Mouse (Mus musculus): ENCODE measurements around the gene Arrdc5. TPM values are rescaled to one million over a fixed set of nuclear protein-coding genes. Genes with fewer than 3 reads are reported as not detected.

The Arrdc5 gene
- polyA plus RNA-seq, 1 experiment from 2014 or later, result not detected

DNA sequence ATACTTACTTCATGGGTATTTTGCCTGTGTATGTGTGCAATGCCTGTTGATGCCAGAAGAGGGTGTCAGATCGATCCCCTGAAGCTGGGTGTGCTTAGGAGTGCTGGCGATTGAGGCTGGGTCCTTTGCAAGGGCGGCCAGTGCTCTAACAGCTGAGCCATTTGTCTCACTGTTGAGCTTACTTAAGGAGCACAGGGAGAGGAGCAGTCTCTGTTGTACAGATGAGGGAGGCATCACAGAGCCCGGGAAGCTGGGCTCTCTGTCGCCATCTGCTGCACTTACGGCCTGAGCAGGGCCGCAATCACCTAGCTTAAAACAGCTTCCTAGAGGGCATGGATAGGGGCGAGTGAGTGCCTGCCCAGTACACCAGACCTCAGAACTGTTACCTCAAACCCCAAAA is 32.9 kb upstream of the Arrdc5 start:
- Histone ChIP-seq H3K4me3 (ENCODE audit: low read depth, low read length) (no peak overlapping the region), H3K4me2 (ENCODE audit: low read length) (no peak overlapping the region), H3K9ac (ENCODE audit: low read depth, low read length) (no peak overlapping the region), H3K4me1 (ENCODE audit: control insufficient read depth, insufficient read depth, low read length) (peaks cover 28% of the 10 kb centered on the region), H3K27me3 (ENCODE audit: control insufficient read depth, insufficient read depth, low read depth, low read length) (no peaks in the 10 kb centered on the region), H3K9me3 (replicated peaks; ENCODE audit: control insufficient read depth, low read length, poor library complexity, severe bottlenecking) (no peaks in the 10 kb centered on the region), H3K27ac (ENCODE audit: low read length) (no peak overlapping the region), H3K36me3 (ENCODE audit: control insufficient read depth, insufficient read depth, low read length) (no peaks in the 10 kb centered on the region)
- ATAC-seq, result no peak
- WGBS, result 43% methylated on average over 8 of the region's 8 CpGs

DNA sequence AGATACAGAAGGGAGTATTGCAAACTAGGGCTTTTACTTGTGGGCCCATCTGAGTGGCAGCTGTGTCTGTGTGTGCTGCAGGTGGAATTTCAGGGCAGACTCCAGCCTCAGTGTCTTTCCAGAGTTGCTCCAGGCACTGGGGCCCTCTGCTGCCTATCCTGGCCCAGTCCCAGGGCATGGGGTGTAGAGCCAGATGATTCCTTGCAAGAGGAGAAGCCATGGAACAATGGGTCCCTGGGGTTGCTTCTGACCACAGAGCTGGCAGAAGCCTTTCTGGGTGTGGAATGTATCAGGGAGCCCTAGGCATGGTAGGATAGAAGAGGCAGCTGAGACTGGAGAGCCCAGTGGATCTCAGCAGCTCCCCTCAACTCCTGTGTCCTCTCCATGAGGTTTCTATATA is 31.2 kb upstream of the Arrdc5 start:
- Histone ChIP-seq H3K4me2 (ENCODE audit: low read length) (no peak overlapping the region), H3K4me3 (ENCODE audit: low read depth, low read length) (no peak overlapping the region), H3K27ac (ENCODE audit: low read length) (no peak overlapping the region), H3K36me3 (ENCODE audit: control insufficient read depth, insufficient read depth, low read length) (no peaks in the 10 kb centered on the region), H3K4me1 (ENCODE audit: control insufficient read depth, insufficient read depth, low read length) (peaks cover 35% of the 10 kb centered on the region), H3K27me3 (ENCODE audit: control insufficient read depth, insufficient read depth, low read depth, low read length) (no peaks in the 10 kb centered on the region), H3K9ac (ENCODE audit: low read depth, low read length) (no peak overlapping the region), H3K9me3 (replicated peaks; ENCODE audit: control insufficient read depth, low read length, poor library complexity, severe bottlenecking) (no peaks in the 10 kb centered on the region)
- no peak for ATAC-seq

DNA sequence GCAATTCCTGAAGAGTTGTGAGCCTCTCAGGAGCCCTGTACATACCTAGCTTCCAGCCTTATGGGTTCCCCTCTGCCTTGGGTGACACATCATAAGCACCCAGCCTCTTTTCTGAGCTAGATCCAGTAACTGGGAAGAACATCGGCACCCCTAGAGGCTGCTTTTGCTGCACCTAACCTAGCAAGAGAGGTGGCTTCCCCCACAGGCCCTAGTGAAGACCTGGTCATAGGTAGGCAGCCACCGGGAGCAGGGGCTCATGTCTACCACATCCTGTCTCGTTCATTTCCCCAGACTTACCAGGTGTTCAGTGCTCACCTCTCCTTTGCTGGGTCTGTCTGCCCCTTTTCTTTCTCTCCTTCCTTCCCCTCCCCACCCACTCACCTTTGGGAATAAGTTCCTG is 30.3 kb upstream of the Arrdc5 start:
- peak overlapping the region; percentile 14; the same call in 1 of the 2 replicates for H3K9ac ChIP-seq (ENCODE audit: low read depth, low read length)
- peaks cover 35% of the 10 kb centered on the region for H3K4me1 ChIP-seq (ENCODE audit: control insufficient read depth, insufficient read depth, low read length)
- H3K27me3 ChIP-seq (ENCODE audit: control insufficient read depth, insufficient read depth, low read depth, low read length), result no peaks in the 10 kb centered on the region
- H3K9me3 ChIP-seq (replicated peaks; ENCODE audit: control insufficient read depth, low read length, poor library complexity, severe bottlenecking), result no peaks in the 10 kb centered on the region
- no peak for ATAC-seq
- no peaks in the 10 kb centered on the region for H3K36me3 ChIP-seq (ENCODE audit: control insufficient read depth, insufficient read depth, low read length)
- H3K4me2 ChIP-seq (ENCODE audit: low read length), result no peak overlapping the region
- H3K27ac ChIP-seq (ENCODE audit: low read length), result no peak overlapping the region
- H3K4me3 ChIP-seq (ENCODE audit: low read depth, low read length), result no peak overlapping the region
- 84% methylated on average over 3 of the region's 3 CpGs for WGBS

DNA sequence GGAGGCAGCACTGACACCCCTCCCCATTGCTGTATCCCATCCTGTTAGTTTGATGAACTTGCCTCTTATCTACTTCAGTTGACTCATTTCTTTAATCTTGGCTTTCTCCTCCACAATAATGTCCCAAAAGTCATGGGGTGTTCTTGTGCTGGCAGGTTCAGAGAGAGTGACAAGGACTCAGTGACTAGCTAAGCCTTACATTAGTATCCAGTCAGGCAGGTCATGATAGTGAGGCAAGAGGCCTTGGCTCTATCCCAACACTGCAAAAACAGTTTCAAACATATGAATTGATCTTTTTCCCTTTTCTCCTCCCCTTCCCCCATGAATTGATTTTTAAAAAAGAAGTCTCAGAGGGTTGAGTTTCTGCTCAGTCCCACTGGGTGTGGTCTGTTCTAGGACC is 29.2 kb upstream of the Arrdc5 start:
- Histone ChIP-seq H3K9ac (ENCODE audit: low read depth, low read length) (no peak overlapping the region), H3K4me3 (ENCODE audit: low read depth, low read length) (no peak overlapping the region), H3K27me3 (ENCODE audit: control insufficient read depth, insufficient read depth, low read depth, low read length) (no peaks in the 10 kb centered on the region), H3K4me1 (ENCODE audit: control insufficient read depth, insufficient read depth, low read length) (peaks cover 35% of the 10 kb centered on the region), H3K9me3 (replicated peaks; ENCODE audit: control insufficient read depth, low read length, poor library complexity, severe bottlenecking) (no peaks in the 10 kb centered on the region), H3K36me3 (ENCODE audit: control insufficient read depth, insufficient read depth, low read length) (no peaks in the 10 kb centered on the region), H3K4me2 (ENCODE audit: low read length) (no peak overlapping the region), H3K27ac (ENCODE audit: low read length) (no peak overlapping the region)
- ATAC-seq, result no peak

DNA sequence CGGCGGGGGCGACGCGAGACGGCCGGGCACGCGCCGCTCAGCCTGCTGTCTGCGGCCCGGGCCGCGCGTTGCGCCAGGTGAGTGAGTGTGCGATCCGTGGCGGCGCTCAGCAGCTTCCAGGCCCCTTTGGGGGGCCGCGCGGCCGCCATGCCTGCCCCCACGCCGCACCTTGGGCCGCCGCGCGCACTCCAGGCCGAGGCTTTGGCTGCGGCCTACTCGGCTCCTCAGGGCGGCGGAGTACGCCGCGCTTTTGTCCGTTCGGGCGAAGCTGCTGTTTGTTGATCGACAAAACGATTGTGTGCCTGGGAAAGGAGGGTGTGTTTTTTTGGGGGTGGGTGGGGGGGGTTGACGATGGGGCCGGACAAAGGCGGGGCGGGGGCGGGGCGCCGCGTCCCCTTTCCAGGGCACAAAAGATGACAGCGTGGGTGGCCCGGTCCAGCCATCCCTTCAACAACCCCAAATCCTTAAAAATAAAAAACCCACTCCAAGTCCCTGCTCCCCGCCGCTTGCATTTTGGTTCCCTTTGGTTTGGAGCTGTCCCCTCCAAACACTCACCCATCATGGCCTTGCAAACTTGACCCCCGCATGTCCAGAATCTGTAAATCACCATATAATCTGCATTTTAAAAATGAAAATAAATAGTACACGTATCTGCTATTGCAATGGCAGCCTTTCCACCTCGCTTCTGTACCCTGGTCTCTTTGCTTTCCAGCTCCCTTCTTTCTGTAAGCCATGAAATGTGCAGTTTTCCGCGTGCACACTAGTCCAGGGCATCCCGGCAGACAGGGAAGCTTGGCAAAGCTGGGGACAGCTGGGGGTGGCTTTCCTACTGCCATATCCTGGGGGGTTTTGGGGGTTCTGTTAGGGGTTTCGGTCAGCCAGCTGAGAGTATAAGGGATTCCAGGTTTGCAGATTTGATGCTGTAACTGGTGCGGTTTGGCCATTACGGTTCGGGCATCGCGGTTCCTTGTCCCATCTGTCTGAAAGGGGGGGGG is 26.4 kb upstream of the Arrdc5 start:
- Histone ChIP-seq H3K4me1 (ENCODE audit: control insufficient read depth, insufficient read depth, low read length) (peaks cover 35% of the 10 kb centered on the region), H3K4me3 (ENCODE audit: low read depth, low read length) (peak overlapping the region; percentile 90), H3K9me3 (replicated peaks; ENCODE audit: control insufficient read depth, low read length, poor library complexity, severe bottlenecking) (no peaks in the 10 kb centered on the region), H3K27ac (ENCODE audit: low read length) (peak overlapping the region; percentile 96), H3K4me2 (ENCODE audit: low read length) (peak overlapping the region; percentile 76), H3K36me3 (ENCODE audit: control insufficient read depth, insufficient read depth, low read length) (no peaks in the 10 kb centered on the region), H3K9ac (ENCODE audit: low read depth, low read length) (peak overlapping the region; percentile 95), H3K27me3 (ENCODE audit: control insufficient read depth, insufficient read depth, low read depth, low read length) (no peaks in the 10 kb centered on the region)
- WGBS, result 1% methylated on average over 59 of the region's 67 CpGs
- peak; percentile 46; the same call in 1 of the 2 replicates for ATAC-seq

- Histone ChIP-seq H3K27me3 (ENCODE audit: control insufficient read depth, insufficient read depth, low read depth, low read length) (no peaks in the 10 kb centered on the region), H3K4me1 (ENCODE audit: control insufficient read depth, insufficient read depth, low read length) (peaks cover 28% of the 10 kb centered on the region), H3K4me2 (ENCODE audit: low read length) (peak within 1 kb of the TSS; percentile 76), H3K36me3 (ENCODE audit: control insufficient read depth, insufficient read depth, low read length) (no peaks in the 10 kb centered on the region), H3K9me3 (replicated peaks; ENCODE audit: control insufficient read depth, low read length, poor library complexity, severe bottlenecking) (no peaks in the 10 kb centered on the region), H3K27ac (ENCODE audit: low read length) (peak within 1 kb of the TSS; percentile 96), H3K9ac (ENCODE audit: low read depth, low read length) (peak within 1 kb of the TSS; percentile 95), H3K4me3 (ENCODE audit: low read depth, low read length) (peak within 1 kb of the TSS; percentile 90)
- peak; percentile 100 for ATAC-seq
- WGBS, result under 1% methylated on average over 50 of the region's 57 CpGs
Observed at GRCm38 (mm10) chr17:56325450-56326152, 25.5 kb upstream of the Arrdc5 start, which contains the start of gene Kdm4b. TSS of gene Kdm4b (plus strand) at chr17:56326062.

- no peaks in the 10 kb centered on the region for H3K36me3 ChIP-seq (ENCODE audit: control insufficient read depth, insufficient read depth, low read length)
- no peaks in the 10 kb centered on the region for H3K9me3 ChIP-seq (replicated peaks; ENCODE audit: control insufficient read depth, low read length, poor library complexity, severe bottlenecking)
- no peak for ATAC-seq
- no peak overlapping the region for H3K9ac ChIP-seq (ENCODE audit: low read depth, low read length)
- H3K27me3 ChIP-seq (ENCODE audit: control insufficient read depth, insufficient read depth, low read depth, low read length), result no peaks in the 10 kb centered on the region
- no peak overlapping the region for H3K4me3 ChIP-seq (ENCODE audit: low read depth, low read length)
- peaks cover 20% of the 10 kb centered on the region for H3K4me1 ChIP-seq (ENCODE audit: control insufficient read depth, insufficient read depth, low read length)
- no peak overlapping the region for H3K4me2 ChIP-seq (ENCODE audit: low read length)
- H3K27ac ChIP-seq (ENCODE audit: low read length), result no peak overlapping the region
- 75% methylated on average over 3 of the region's 3 CpGs for WGBS
Observed at GRCm38 (mm10) chr17:56324419-56324818, 24.3 kb upstream of the Arrdc5 start.

GRCm38 (mm10) chr17:56309191-56309945 is 9.3 kb upstream of the Arrdc5 start:
- H3K9me3 ChIP-seq (replicated peaks; ENCODE audit: control insufficient read depth, low read length, poor library complexity, severe bottlenecking), result no peaks in the 10 kb centered on the region
- no peak for ATAC-seq
- WGBS, result 90% methylated on average over 15 of the region's 15 CpGs
- H3K4me3 ChIP-seq (ENCODE audit: low read depth, low read length), result no peak overlapping the region
- no peaks in the 10 kb centered on the region for H3K27me3 ChIP-seq (ENCODE audit: control insufficient read depth, insufficient read depth, low read depth, low read length)
- H3K9ac ChIP-seq (ENCODE audit: low read depth, low read length), result no peak overlapping the region
- no peak overlapping the region for H3K4me2 ChIP-seq (ENCODE audit: low read length)
- H3K36me3 ChIP-seq (ENCODE audit: control insufficient read depth, insufficient read depth, low read length), result no peaks in the 10 kb centered on the region; the same call in 1 of the 2 replicates
- no peak overlapping the region for H3K27ac ChIP-seq (ENCODE audit: low read length)
- 0 out of 2 replicates have a peak, but pooled peaks cover 3% of the 10 kb centered on the region for H3K4me1 ChIP-seq (ENCODE audit: control insufficient read depth, insufficient read depth, low read length)
